Mouse (Mus musculus): Measurements from ENCODE around the gene Efna4. TPM values are rescaled to one million over a fixed set of nuclear protein-coding genes. Genes with fewer than 3 reads are reported as not detected.

The Efna4 gene
- polyA plus RNA-seq, 1 experiment, result 0.64 TPM

DNA sequence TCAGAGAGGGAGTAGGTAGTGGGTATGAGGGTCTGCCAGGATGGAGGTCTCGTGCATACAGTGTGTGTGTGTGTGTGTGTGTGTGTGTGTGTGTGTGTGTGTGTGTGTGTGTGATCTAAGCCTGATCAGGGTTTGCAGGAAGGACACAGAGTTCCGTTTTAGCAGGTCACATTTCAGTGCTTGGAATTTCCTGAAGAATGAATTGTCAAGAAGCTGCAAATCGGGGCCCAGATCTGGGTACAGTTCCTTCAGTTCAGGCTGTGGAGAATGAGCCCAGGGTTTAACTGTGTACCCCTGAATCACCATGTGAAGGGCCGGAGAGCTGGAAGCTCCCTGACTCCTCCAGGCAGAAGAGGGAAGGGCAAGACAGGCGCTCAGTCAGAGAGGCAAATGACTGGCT is 50.5 kb downstream of the Efna4 start:
- H3K27me3 ChIP-seq (ENCODE audit: control insufficient read depth, insufficient read depth, low read length), result no peaks in the 10 kb centered on the region
- H3K4me1 ChIP-seq (ENCODE audit: control insufficient read depth, insufficient read depth, low read length), result no peaks in the 10 kb centered on the region
- 70% methylated on average over 5 of the region's 5 CpGs for WGBS
- no peak overlapping the region for H3K4me3 ChIP-seq (replicated peaks; ENCODE audit: insufficient read depth, low read depth, low read length)
- TF ChIP-seq POLR2A (IDR thresholded peaks at IDR 0.05; ENCODE audit: borderline replicate concordance, insufficient read depth, low read length) (no peak), CTCF (IDR thresholded peaks at IDR 0.05; ENCODE audit: borderline replicate concordance, insufficient read depth, low read depth, low read length) (no peak)
- no peak overlapping the region for H3K27ac ChIP-seq (ENCODE audit: insufficient read depth, low read length)
- DNase-seq, result no peak

DNA sequence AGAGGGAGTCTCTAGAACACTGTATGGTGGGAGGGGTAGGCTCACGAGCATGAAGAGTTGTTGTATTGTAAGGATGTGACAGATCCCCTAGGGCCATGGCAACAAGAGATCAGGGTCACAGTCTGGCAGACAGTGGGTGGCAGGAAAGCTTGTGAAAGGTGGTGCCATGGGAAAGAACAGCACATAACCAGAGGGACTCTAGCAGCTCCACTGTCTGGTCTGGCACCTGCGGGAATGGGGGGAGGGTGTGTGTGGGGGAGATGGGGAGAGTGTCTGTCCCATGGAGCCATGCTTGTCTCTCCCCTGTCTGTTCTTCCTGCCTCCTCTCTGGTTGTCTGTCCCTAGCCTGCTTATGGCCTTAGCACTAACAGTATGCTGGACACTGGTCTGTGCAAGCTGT is 52.3 kb downstream of the Efna4 start:
- DNase-seq, result no peak
- no peaks in the 10 kb centered on the region for H3K4me1 ChIP-seq (ENCODE audit: control insufficient read depth, insufficient read depth, low read length)
- H3K27ac ChIP-seq (ENCODE audit: insufficient read depth, low read length), result no peak overlapping the region
- TF ChIP-seq CTCF (IDR thresholded peaks at IDR 0.05; ENCODE audit: borderline replicate concordance, insufficient read depth, low read depth, low read length) (no peak), POLR2A (IDR thresholded peaks at IDR 0.05; ENCODE audit: borderline replicate concordance, insufficient read depth, low read length) (no peak)
- no peaks in the 10 kb centered on the region for H3K27me3 ChIP-seq (ENCODE audit: control insufficient read depth, insufficient read depth, low read length)
- 48% methylated on average over 2 of the region's 2 CpGs for whole genome bisulfite sequencing
- no peak overlapping the region for H3K4me3 ChIP-seq (replicated peaks; ENCODE audit: insufficient read depth, low read depth, low read length)

- no peaks in the 10 kb centered on the region for H3K4me1 ChIP-seq (ENCODE audit: control insufficient read depth, insufficient read depth, low read length)
- H3K4me3 ChIP-seq (replicated peaks; ENCODE audit: insufficient read depth, low read depth, low read length), result no peak overlapping the region
- H3K27ac ChIP-seq (ENCODE audit: insufficient read depth, low read length), result no peak overlapping the region
- TF ChIP-seq CTCF (IDR thresholded peaks at IDR 0.05; ENCODE audit: borderline replicate concordance, insufficient read depth, low read depth, low read length) (no peak), POLR2A (IDR thresholded peaks at IDR 0.05; ENCODE audit: borderline replicate concordance, insufficient read depth, low read length) (no peak)
- no peaks in the 10 kb centered on the region for H3K27me3 ChIP-seq (ENCODE audit: control insufficient read depth, insufficient read depth, low read length)
- no peak for DNase-seq
- WGBS, result 74% methylated on average over 3 of the region's 3 CpGs
Observed at GRCm38 (mm10) chr3:89284261-89284660, 53.6 kb downstream of the Efna4 start.

Other genes starting within 250 kb of the Efna4 start
- 164 and 169 TPM in 2 replicates for gene Rusc1, start 244.7 kb downstream of the Efna4 start, polyA plus RNA-seq (2012; rRNA removed)
- gene Gm43738, start 236.9 kb downstream of the Efna4 start, polyA plus RNA-seq (2012; rRNA removed), result 0.03 TPM in 1 of 2 replicates, not detected in the other
- 107 and 113 TPM in 2 replicates for gene Fdps, start 236.1 kb downstream of the Efna4 start, polyA plus RNA-seq (2012; rRNA removed)
- 0.03 and 0.07 TPM in 2 replicates for gene Pklr, start 201.9 kb downstream of the Efna4 start, polyA plus RNA-seq (2012; rRNA removed)
- gene Hcn3, start 177.8 kb downstream of the Efna4 start, polyA plus RNA-seq (2012; rRNA removed), result 13.0 and 14.6 TPM in 2 replicates
- 75.5 and 80.2 TPM in 2 replicates for gene Clk2, start 173.2 kb downstream of the Efna4 start, polyA plus RNA-seq (2012; rRNA removed)
- 109 and 121 TPM in 2 replicates for gene Scamp3, start 160.6 kb downstream of the Efna4 start, polyA plus RNA-seq (2012; rRNA removed)
- 86.8 and 97.7 TPM in 2 replicates for gene Fam189b, start 154.9 kb downstream of the Efna4 start, polyA plus RNA-seq (2012; rRNA removed)
- gene Gba, start 135.1 kb downstream of the Efna4 start, polyA plus RNA-seq (2012; rRNA removed), result 69.2 and 69.8 TPM in 2 replicates
- gene Thbs3, start 122.8 kb downstream of the Efna4 start, polyA plus RNA-seq (2012; rRNA removed), result 23.8 and 24.2 TPM in 2 replicates
- 153 and 167 TPM in 2 replicates for gene Mtx1, start 110.9 kb downstream of the Efna4 start, polyA plus RNA-seq (2012; rRNA removed)
- 0.55 and 0.69 TPM in 2 replicates for gene Muc1, start 109.0 kb downstream of the Efna4 start, polyA plus RNA-seq (2012; rRNA removed)
- 80.4 and 82.9 TPM in 2 replicates for gene Krtcap2, start 92.1 kb downstream of the Efna4 start, polyA plus RNA-seq (2012; rRNA removed)
- gene Trim46, start 91.7 kb downstream of the Efna4 start, polyA plus RNA-seq (2012; rRNA removed), result 49.8 and 58.5 TPM in 2 replicates
- 212 and 218 TPM in 2 replicates for gene Dpm3, start 78.7 kb downstream of the Efna4 start, polyA plus RNA-seq (2012; rRNA removed)
- gene Slc50a1, start 67.5 kb downstream of the Efna4 start, polyA plus RNA-seq (2012; rRNA removed), result 122 and 127 TPM in 2 replicates
- gene Efna1, start 56.9 kb downstream of the Efna4 start, polyA plus RNA-seq (2012; rRNA removed), result 14.2 and 14.7 TPM in 2 replicates
- gene Efna3, start 15.1 kb downstream of the Efna4 start, polyA plus RNA-seq (2012; rRNA removed), result 31.9 and 37.0 TPM in 2 replicates
- 142 and 147 TPM in 2 replicates for gene Adam15, start 12.0 kb upstream of the Efna4 start, polyA plus RNA-seq (2012; rRNA removed)
- 0.32 and 0.36 TPM in 2 replicates for gene Dcst2, start 23.9 kb upstream of the Efna4 start, polyA plus RNA-seq (2012; rRNA removed)
- gene Dcst1, start 27.2 kb upstream of the Efna4 start, polyA plus RNA-seq (2012; rRNA removed), result 0.10 and 0.27 TPM in 2 replicates
- gene Zbtb7b, start 56.7 kb upstream of the Efna4 start, polyA plus RNA-seq (2012; rRNA removed), result 41.3 and 43.3 TPM in 2 replicates
- 4.0 and 6.7 TPM in 2 replicates for gene Lenep, start 64.8 kb upstream of the Efna4 start, polyA plus RNA-seq (2012; rRNA removed)
- 50.1 and 54.0 TPM in 2 replicates for gene Flad1, start 73.8 kb upstream of the Efna4 start, polyA plus RNA-seq (2012; rRNA removed)
- 7.0 and 7.2 TPM in 2 replicates for gene Cks1b, start 80.4 kb upstream of the Efna4 start, polyA plus RNA-seq (2012; rRNA removed)
- 15.9 and 16.0 TPM in 2 replicates for gene Shc1, start 80.4 kb upstream of the Efna4 start, polyA plus RNA-seq (2012; rRNA removed)
- 38.7 and 39.3 TPM in 2 replicates for gene Pygo2, start 92.2 kb upstream of the Efna4 start, polyA plus RNA-seq (2012; rRNA removed)
- 26.5 and 30.5 TPM in 2 replicates for gene Pbxip1, start 98.7 kb upstream of the Efna4 start, polyA plus RNA-seq (2012; rRNA removed)
- 68.7 and 71.0 TPM in 2 replicates for gene Pmvk, start 116.5 kb upstream of the Efna4 start, polyA plus RNA-seq (2012; rRNA removed)
- gene Kcnn3, start 182.1 kb upstream of the Efna4 start, polyA plus RNA-seq (2012; rRNA removed), result 6.1 and 6.2 TPM in 2 replicates